Mouse (Mus musculus): ENCODE results near the gene 3110009E18Rik.

Gene 3110009E18Rik

GRCm38 (mm10) chr1:120197189-120197588 is 76.2 kb downstream of the 3110009E18Rik start:
- DNase-seq: peak; percentile 78

- no peak for DNase-seq
Measured at GRCm38 (mm10) chr1:120198151-120198550, 77.2 kb downstream of the 3110009E18Rik start.

- no peak for DNase-seq
Measured at GRCm38 (mm10) chr1:120198942-120199341, 78.0 kb downstream of the 3110009E18Rik start.

GRCm38 (mm10) chr1:120202542-120202941 is 81.6 kb downstream of the 3110009E18Rik start:
- no peak for DNase-seq

GRCm38 (mm10) chr1:120203836-120204235 is 82.8 kb downstream of the 3110009E18Rik start:
- no peak for DNase-seq

- no peak for DNase-seq
Measured at GRCm38 (mm10) chr1:120204834-120205233, 83.8 kb downstream of the 3110009E18Rik start.

- DNase-seq: peak; percentile 35
Measured at GRCm38 (mm10) chr1:120207568-120207967, 86.6 kb downstream of the 3110009E18Rik start.

- DNase-seq: no peak
Measured at GRCm38 (mm10) chr1:120208502-120209230, 87.7 kb downstream of the 3110009E18Rik start.

- no peak for DNase-seq
Measured at GRCm38 (mm10) chr1:120220841-120221240, 99.9 kb downstream of the 3110009E18Rik start.

GRCm38 (mm10) chr1:120221285-120221684 is 100.3 kb downstream of the 3110009E18Rik start:
- no peak for DNase-seq

GRCm38 (mm10) chr1:120223613-120224012 is 102.6 kb downstream of the 3110009E18Rik start:
- no peak for DNase-seq

- DNase-seq: no peak
Measured at GRCm38 (mm10) chr1:120229723-120230471, 108.9 kb downstream of the 3110009E18Rik start.

GRCm38 (mm10) chr1:120231334-120231733 is 110.3 kb downstream of the 3110009E18Rik start:
- peak; percentile 33 for DNase-seq

GRCm38 (mm10) chr1:120232170-120232569 is 111.2 kb downstream of the 3110009E18Rik start:
- DNase-seq: no peak

- DNase-seq: no peak
Measured at GRCm38 (mm10) chr1:120235631-120236215, 114.7 kb downstream of the 3110009E18Rik start.

- no peak for DNase-seq
Measured at GRCm38 (mm10) chr1:120236424-120236823, 115.4 kb downstream of the 3110009E18Rik start.

GRCm38 (mm10) chr1:120237068-120237467 is 116.1 kb downstream of the 3110009E18Rik start:
- DNase-seq: no peak
